Mouse (Mus musculus) heart, postnatal 25 days (tissue): ENCODE data around the gene Rpl41. TPM values are rescaled to one million over a fixed set of nuclear protein-coding genes. Genes with fewer than 3 reads are reported as not detected.
"Not testable (repeated sequence)": the region's sequence is repeated elsewhere in the genome, so short reads cannot be mapped to it uniquely, and the experiment has no call there.

Source experiments
- DNase-seq: peaks from one replicate; pipeline ENCODE4 v3.0.0; 2022; ENCODE audit warnings: low spot score
- intact Hi-C: fragments of 180-260 bp; cut with DNase I; formaldehyde crosslinking; loops from one replicate; pipeline ENCODE4 v1.15.1; 2025
- total RNA-seq, 2 experiments: library from RNA; stranded (reverse); gene quantifications; 2 replicates each; pipeline ENCODE4 v1.2.3; 2021

Gene Rpl41
- total RNA-seq, 2 experiments from 2014 or later, result 1,495 to 1,582 TPM

- DNase-seq, result no peak
- intact Hi-C loops, result loop anchor here (1.0 kb wide), 1 partner anchor 12 kb away; no protein-coding TSS in a partner anchor
Measured at GRCm38 (mm10) chr10:128563544-128563943, 14.4 kb upstream of the Rpl41 start.

- intact Hi-C loops, result no loop called here
- no peak for DNase-seq
Measured at GRCm38 (mm10) chr10:128556963-128557362, 7.9 kb upstream of the Rpl41 start.

GRCm38 (mm10) chr10:128556286-128556685 lies 7.2 kb upstream of the Rpl41 start:
- no peak for DNase-seq
- intact Hi-C loops, result no loop called here

GRCm38 (mm10) chr10:128555567-128555966 lies 6.5 kb upstream of the Rpl41 start:
- DNase-seq, intact Hi-C loops: not testable (repeated sequence)

- DNase-seq, intact Hi-C loops: not testable (repeated sequence)
Measured at GRCm38 (mm10) chr10:128550144-128550823, 1.2 kb upstream of the Rpl41 start.

GRCm38 (mm10) chr10:128549682-128550057 lies 565 bp upstream of the Rpl41 start:
- not testable (repeated sequence) for DNase-seq
- intact Hi-C loops, result loop anchor here (5.0 kb wide), 1 partner anchor 52 kb away; the partner anchor contains the start of gene Myl6b

- intact Hi-C loops, result loop anchor here (5.0 kb wide), 1 partner anchor 51 kb away; the partner anchor contains the start of gene Myl6b
- peak; percentile 18 for DNase-seq
Measured at GRCm38 (mm10) chr10:128548051-128548791, 884 bp downstream of the Rpl41 start.

- intact Hi-C loops, result loop anchor here (5.0 kb wide), 1 partner anchor 50 kb away; the partner anchor contains the start of gene Myl6b
- peak; percentile 91 for DNase-seq
Measured at GRCm38 (mm10) chr10:128547361-128548032, 1.6 kb downstream of the Rpl41 start, which contains the start of gene Zc3h10. Zc3h10 (minus strand) TSS chr10:128547774.

- intact Hi-C loops, result loop anchor here (5.0 kb wide), 1 partner anchor 49 kb away; the partner anchor contains the start of gene Myl6b
- no peak for DNase-seq
Measured at GRCm38 (mm10) chr10:128546787-128547186, 2.3 kb downstream of the Rpl41 start.

GRCm38 (mm10) chr10:128546361-128546760 lies 2.7 kb downstream of the Rpl41 start:
- no peak for DNase-seq
- intact Hi-C loops, result loop anchor here (5.0 kb wide), 1 partner anchor 49 kb away; the partner anchor contains the start of gene Myl6b

GRCm38 (mm10) chr10:128545570-128545898 lies 3.6 kb downstream of the Rpl41 start:
- intact Hi-C loops, result loop anchor here (5.0 kb wide), 1 partner anchor 48 kb away; the partner anchor contains the start of gene Myl6b
- no peak for DNase-seq

- DNase-seq, result no peak
- intact Hi-C loops, result loop anchor here (5.0 kb wide), 2 partner anchors 38 to 48 kb away; partner anchors contain the start of gene Myl6b
Measured at GRCm38 (mm10) chr10:128544674-128545569, 4.2 kb downstream of the Rpl41 start.

GRCm38 (mm10) chr10:128544151-128544657 lies 4.9 kb downstream of the Rpl41 start:
- intact Hi-C loops, result loop anchor here (5.0 kb wide), 1 partner anchor 37 kb away; no protein-coding TSS in a partner anchor

GRCm38 (mm10) chr10:128543100-128543499 lies 6.0 kb downstream of the Rpl41 start:
- intact Hi-C loops, result loop anchor here (5.0 kb wide), 1 partner anchor 36 kb away; no protein-coding TSS in a partner anchor
- DNase-seq, result no peak

More at GRCm38 (mm10) chr10:128544151-128544657, 4.9 kb downstream of the Rpl41 start:
- DNase-seq, result no peak

GRCm38 (mm10) chr10:128538340-128538870 lies 10.7 kb downstream of the Rpl41 start:
- intact Hi-C loops, result no loop called here

GRCm38 (mm10) chr10:128536266-128536940 lies 12.7 kb downstream of the Rpl41 start:
- DNase-seq, result peak; percentile 83
- intact Hi-C loops, result loop anchor here (2.0 kb wide), 1 partner anchor 78 kb away; the partner anchor contains the start of gene Smarcc2

More at GRCm38 (mm10) chr10:128538340-128538870, 10.7 kb downstream of the Rpl41 start:
- no peak for DNase-seq

- no peak for DNase-seq
- intact Hi-C loops, result loop anchor here (2.0 kb wide), 2 partner anchors 17 to 77 kb away; partner anchors contain the start of gene Smarcc2
Measured at GRCm38 (mm10) chr10:128535624-128536265, 13.4 kb downstream of the Rpl41 start.
